Mouse (Mus musculus): ENCODE measurements around the gene Tnnt3.

Gene Tnnt3

GRCm38 (mm10) chr7:142498575-142498974 is at the start of gene Tnnt3:
Tnnt3 (plus strand) TSS chr7:142498836.
- DNase-seq (ENCODE audit: low spot score in 2 of 2) = no peak

- no peak for DNase-seq (ENCODE audit: low spot score in 2 of 2)
Measured at GRCm38 (mm10) chr7:142449038-142449617, 49.5 kb upstream of the Tnnt3 start.

DNA sequence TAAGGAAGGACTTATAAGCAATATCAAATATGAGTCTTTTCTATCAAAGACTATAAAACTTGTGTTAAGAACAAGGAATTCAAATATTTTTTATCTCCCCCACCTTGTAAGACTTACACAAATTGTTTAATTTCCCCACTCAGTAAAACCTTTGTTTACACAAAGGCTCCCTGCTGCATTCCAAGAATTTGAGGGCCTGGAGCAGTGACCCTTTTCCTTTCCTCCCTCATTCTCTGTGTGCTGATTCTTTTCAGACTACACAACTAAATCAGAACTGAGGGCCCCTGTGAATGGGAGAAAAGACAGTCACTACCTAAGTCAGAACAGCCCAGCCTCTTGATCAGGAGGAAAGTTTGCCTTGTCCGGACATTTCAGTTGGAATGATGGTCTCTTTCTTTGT is 43.9 kb upstream of the Tnnt3 start:
- DNase-seq (ENCODE audit: low spot score in 2 of 2) = no peak

DNA sequence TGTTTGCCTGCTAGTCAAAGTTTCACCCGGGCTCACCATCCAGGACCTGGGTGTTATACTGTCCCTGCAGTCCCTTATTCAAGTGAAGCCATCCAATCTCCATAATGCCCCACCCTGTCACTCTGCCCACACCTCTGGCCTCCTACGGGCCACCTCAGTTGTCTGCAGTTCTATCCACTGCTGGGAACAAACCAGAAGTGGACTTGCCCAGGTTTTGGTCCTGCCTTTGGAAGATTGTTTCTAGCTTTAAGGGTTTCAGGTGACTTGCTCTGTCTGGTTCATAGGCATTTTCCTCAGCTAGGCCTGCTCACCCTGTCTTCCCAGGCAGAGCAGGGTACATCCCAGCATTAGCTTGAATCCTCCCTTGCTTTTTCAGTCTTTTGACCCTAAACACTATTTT is 43.4 kb upstream of the Tnnt3 start:
- DNase-seq (ENCODE audit: low spot score in 2 of 2) = no peak

- DNase-seq (ENCODE audit: low spot score in 2 of 2) = no peak
Measured at GRCm38 (mm10) chr7:142456806-142457205, 41.8 kb upstream of the Tnnt3 start.

- peak; percentile 67 to 70 for DNase-seq (ENCODE audit: low spot score in 2 of 2)
Measured at GRCm38 (mm10) chr7:142457227-142457811, 41.3 kb upstream of the Tnnt3 start.

- no peak for DNase-seq (ENCODE audit: low spot score in 2 of 2)
Measured at GRCm38 (mm10) chr7:142458026-142458425, 40.6 kb upstream of the Tnnt3 start.

- DNase-seq (ENCODE audit: low spot score in 2 of 2) = no peak
Measured at GRCm38 (mm10) chr7:142458676-142459298, 39.8 kb upstream of the Tnnt3 start.

DNA sequence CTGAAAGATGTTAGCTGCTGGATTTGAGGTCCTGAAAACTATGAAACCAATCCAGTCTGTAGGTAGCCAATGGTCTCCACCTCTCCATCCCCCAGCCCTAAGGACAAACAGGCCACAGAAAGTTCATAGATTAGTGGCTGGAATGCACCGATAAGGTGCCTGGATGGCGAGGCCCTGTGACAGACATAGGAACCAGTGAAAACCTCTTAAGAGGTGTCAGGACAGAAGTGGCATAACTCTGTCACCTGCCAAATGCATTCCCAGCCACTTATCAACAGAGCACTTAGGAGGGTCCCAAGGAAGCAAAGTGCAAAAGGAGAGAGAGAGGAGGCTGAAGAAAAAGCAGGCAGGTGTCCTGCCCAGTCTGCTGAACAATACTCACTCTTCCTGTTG is 39.3 kb upstream of the Tnnt3 start:
- no peak for DNase-seq (ENCODE audit: low spot score in 2 of 2)

- DNase-seq (ENCODE audit: low spot score in 2 of 2) = no peak
Measured at GRCm38 (mm10) chr7:142460636-142461077, 38.0 kb upstream of the Tnnt3 start, which contains the start of gene Lsp1. Lsp1 (plus strand) TSS chr7:142460809.

- DNase-seq (ENCODE audit: low spot score in 2 of 2) = peak in 1 of 2 experiments; percentile 53
Measured at GRCm38 (mm10) chr7:142461446-142461845, 37.2 kb upstream of the Tnnt3 start.

GRCm38 (mm10) chr7:142462190-142462589 is 36.4 kb upstream of the Tnnt3 start:
- peak in 1 of 2 experiments; percentile 35 for DNase-seq (ENCODE audit: low spot score in 2 of 2)

DNA sequence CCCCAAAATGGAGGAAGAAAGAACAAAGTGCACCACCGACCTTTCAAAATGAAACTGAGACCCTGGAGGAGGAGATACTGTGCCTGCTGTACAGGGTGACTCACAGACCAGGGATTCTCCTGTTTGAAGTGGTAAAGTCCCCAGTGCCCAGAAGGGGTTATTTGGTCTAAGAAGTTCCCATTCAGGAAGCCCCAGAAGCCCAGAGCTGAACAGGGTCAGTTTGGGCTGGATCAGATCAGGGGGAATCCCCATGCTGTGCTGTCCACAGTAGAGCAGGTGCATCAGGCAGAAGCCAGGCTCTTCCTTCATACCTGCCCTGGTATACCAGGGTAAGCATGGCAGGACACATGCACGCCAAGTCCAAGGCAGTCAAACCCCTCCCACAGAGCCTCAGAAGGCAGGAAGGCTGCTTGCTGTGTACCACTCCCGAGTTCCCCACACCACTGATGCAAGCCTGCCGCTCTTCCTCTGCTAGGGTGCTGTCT is 36.0 kb upstream of the Tnnt3 start:
- peak in 1 of 2 experiments; percentile 35 for DNase-seq (ENCODE audit: low spot score in 2 of 2)

DNA sequence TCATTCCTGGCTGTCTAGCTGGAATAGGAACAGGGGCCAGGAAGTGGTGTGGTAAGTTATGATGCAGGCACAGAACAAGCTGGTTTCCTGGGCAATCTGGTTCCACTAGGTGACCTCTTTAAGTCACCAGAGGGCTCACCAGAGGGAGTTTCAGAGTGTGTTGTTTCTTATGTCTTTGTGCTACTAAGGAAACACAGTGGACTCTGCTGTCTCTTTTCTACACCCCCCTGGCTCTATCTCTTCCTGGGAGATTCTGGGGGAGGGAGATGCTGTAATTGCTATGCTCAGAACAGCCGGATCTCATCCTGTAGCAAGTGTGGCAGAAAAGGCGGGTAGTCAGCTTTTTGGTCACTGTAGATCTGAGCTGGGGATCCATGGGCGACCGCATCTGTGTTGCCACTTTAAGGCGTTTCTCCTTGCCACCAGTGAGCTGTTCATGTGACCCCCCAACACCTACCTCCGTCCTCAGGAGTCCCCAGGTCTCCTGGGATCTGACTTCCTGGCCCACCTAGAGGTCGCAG is 28.4 kb upstream of the Tnnt3 start:
- no peak for DNase-seq (ENCODE audit: low spot score in 2 of 2)

- DNase-seq (ENCODE audit: low spot score in 2 of 2) = no peak
Measured at GRCm38 (mm10) chr7:142470808-142471413, 27.7 kb upstream of the Tnnt3 start.

GRCm38 (mm10) chr7:142471414-142471861 is 27.2 kb upstream of the Tnnt3 start:
- no peak for DNase-seq (ENCODE audit: low spot score in 2 of 2)

GRCm38 (mm10) chr7:142471884-142472570 is 26.6 kb upstream of the Tnnt3 start:
- no peak for DNase-seq (ENCODE audit: low spot score in 2 of 2)

- no peak for DNase-seq (ENCODE audit: low spot score in 2 of 2)
Measured at GRCm38 (mm10) chr7:142472936-142473335, 25.7 kb upstream of the Tnnt3 start.

DNA sequence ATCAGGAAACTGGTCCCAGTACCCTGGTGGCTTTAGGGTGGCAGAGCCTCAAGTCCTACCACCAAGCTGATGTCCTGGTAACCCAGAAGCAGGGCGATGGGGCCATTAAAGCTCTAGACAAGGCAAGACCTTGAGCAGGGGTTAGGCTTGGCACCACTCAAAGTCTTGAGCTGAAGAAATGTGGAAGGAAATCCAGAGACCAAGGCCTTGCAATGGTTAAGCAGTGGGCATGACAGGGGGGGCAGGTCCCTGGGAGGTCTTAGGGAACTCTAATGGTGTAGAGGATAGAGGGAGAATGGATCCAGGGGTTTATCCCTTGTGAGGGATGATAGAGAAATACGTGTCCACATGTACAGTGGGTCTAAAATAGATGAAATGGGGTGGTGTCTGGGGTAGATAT is 25.2 kb upstream of the Tnnt3 start:
- DNase-seq (ENCODE audit: low spot score in 2 of 2) = no peak

DNA sequence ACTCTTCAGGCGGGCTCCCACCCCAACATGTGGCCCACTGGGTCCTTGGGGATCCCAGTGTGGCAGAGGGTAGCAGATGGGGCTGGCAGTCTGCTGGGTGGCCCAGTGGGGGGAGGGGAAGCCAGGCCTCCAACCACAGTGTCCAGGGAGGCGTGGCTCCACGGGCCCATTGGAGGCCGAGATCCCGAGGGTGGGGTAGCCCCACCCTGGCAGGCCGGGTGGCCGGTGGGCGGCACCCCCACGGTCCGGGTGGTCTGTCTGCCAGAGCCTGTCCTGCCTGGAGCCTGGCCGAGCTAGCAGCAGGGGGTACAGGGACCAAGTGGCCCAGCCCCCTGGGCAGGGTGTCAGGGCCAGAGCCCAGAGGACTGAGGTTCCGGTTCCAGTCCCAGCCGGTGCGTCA is 23.8 kb upstream of the Tnnt3 start:
- DNase-seq (ENCODE audit: low spot score in 2 of 2) = no peak

GRCm38 (mm10) chr7:142475641-142476040 is 23.0 kb upstream of the Tnnt3 start:
- no peak for DNase-seq (ENCODE audit: low spot score in 2 of 2)

DNA sequence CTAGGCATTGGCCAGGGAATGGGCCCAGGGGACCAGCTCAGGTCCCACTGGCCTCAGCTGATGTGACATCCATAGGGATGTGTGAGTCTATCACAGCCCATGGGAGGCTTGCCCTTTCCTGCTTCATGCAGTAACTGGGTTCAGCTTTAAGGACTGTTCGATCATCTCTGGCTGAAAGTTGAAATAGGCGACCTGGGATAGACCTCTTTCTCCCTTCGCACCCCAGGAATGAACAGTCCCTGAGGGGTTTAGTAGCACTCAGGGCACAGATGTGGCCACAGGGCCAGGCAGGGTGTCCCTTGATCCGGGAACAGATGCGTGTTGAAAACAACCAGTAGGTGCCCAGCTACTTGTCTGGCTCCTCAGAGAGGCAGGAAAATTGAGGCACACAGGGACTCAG is 22.4 kb upstream of the Tnnt3 start:
- no peak for DNase-seq (ENCODE audit: low spot score in 2 of 2)
